In genomic region chr7:90349014-90349413, GRCm38 (mm10) we compare ENCODE assay signal across 19 mouse cellular contexts. TPM values are rescaled to one million over a fixed set of nuclear protein-coding genes. Genes with fewer than 3 reads are reported as not detected.
A peak's percentile ranks its signal among the peaks of the same experiment; 100 is the strongest.
DNase-seq lines count a peak whose midpoint lies in the region.
"Had no signal": no experiment of that assay in that cellular context is flagged by ENCODE, and none has a peak within 500 bp of the region (broad histone marks: within the 10 kb centered on the region; RNA-seq: fewer than 3 reads in every experiment).

No protein-coding gene starts in this region.

- no peaks in the 10 kb centered on the region for H3K27me3 ChIP-seq in heart, embryonic 10.5 days (ENCODE audit: insufficient read depth, poor library complexity, severe bottlenecking)
- H3K27me3 ChIP-seq: heart, embryonic 15.5 days; hindbrain, embryonic 13.5 days; neural tube, embryonic 12.5 days had no signal

- 24% methylated on average over 5 of the region's 5 CpGs for WGBS in heart, embryonic 10.5 days

- no peak overlapping the region for H3K4me3 ChIP-seq in heart, embryonic 10.5 days
- H3K4me3 ChIP-seq: heart, embryonic 15.5 days; hindbrain, embryonic 13.5 days; neural tube, embryonic 12.5 days had no signal

- H3K9me3 ChIP-seq in heart, embryonic 10.5 days: no peaks in the 10 kb centered on the region
- H3K9me3 ChIP-seq: heart, embryonic 15.5 days; hindbrain, embryonic 13.5 days; neural tube, embryonic 12.5 days had no signal

- H3K4me1 ChIP-seq in heart, embryonic 10.5 days: peaks cover 16% of the 10 kb centered on the region; the same call in 1 of the 2 replicates
- H3K4me1 ChIP-seq: hindbrain, embryonic 13.5 days; neural tube, embryonic 12.5 days had no signal

- H3K36me3 ChIP-seq in heart, embryonic 10.5 days: no peaks in the 10 kb centered on the region
- H3K36me3 ChIP-seq: heart, embryonic 15.5 days; hindbrain, embryonic 13.5 days; neural tube, embryonic 12.5 days had no signal

- H3K27ac ChIP-seq in heart, embryonic 10.5 days: 0 out of 2 replicates have a peak overlapping the region, but pooled peaks have one; percentile 13
- H3K27ac ChIP-seq: heart, embryonic 15.5 days; hindbrain, embryonic 13.5 days; neural tube, embryonic 12.5 days had no signal

- DNase-seq in heart, embryonic 10.5 days (ENCODE audit: low spot score): no peak
- no peak for DNase-seq in heart, postnatal 25 days (ENCODE audit: low spot score)
- DNase-seq in right cerebral cortex, adult 2 months (ENCODE audit: low spot score in 2 of 2): peak; percentile 36 to 67
- no peak for DNase-seq in right cerebral cortex, postnatal 14 days
- peak; percentile 48 to 75 for DNase-seq in left cerebral cortex, postnatal 14 days (ENCODE audit: low spot score in 2 of 2)
- DNase-seq in kidney, postnatal 14 days: no peak
- DNase-seq in ovary, postnatal 36 days (ENCODE audit: low spot score): no peak
- no peak for DNase-seq in liver
- DNase-seq: adrenal gland, postnatal 36 days; cerebellum, postnatal 10 days; gastrocnemius, postnatal 36 days; kidney, adult 18-20 months; kidney, postnatal 10 days; liver, postnatal 0 days; lung, postnatal 14 days; thymus, adult 2 months had no signal

- intact Hi-C loops in heart, postnatal 25 days (cut with DNase I): no loop called here
- intact Hi-C loops in left cerebral cortex, postnatal 14 days (cut with DNase I): loop anchor here (5.0 kb wide), 1 partner anchor 38 kb away; no protein-coding TSS in a partner anchor

RNA-seq across cellular contexts. Expression of gene Sytl2, which starts 47.0 kb away (rescaled TPM):
- 3.2 and 3.4 TPM in 2 replicates for polyA plus RNA-seq in heart, embryonic 10.5 days (2016; fragmentation: Nextera tagmentation; extraction: Ambion mirVana)
- total RNA-seq in heart, postnatal 25 days (2021): 1 to 10 TPM; 2.5 to 3.2 TPM
- total RNA-seq in left cerebral cortex, postnatal 14 days (2021): 10 to 100 TPM; 76.9 to 77.1 TPM

Comparison
In these comparisons a context has a peak if more than half of its experiments do, and no peak if none do; other contexts are left out.
1. DNase-seq: peak in right cerebral cortex, adult 2 months (2 of 2) and left cerebral cortex, postnatal 14 days (2 of 2); none in heart, embryonic 10.5 days (single experiment), heart, postnatal 25 days (single experiment), right cerebral cortex, postnatal 14 days (single experiment), kidney, postnatal 14 days (single experiment), ovary, postnatal 36 days (single experiment) and liver (single experiment).
2. RNA of gene Sytl2, which starts 47.0 kb away (total RNA-seq): 76.9 to 77.1 TPM in left cerebral cortex, postnatal 14 days; 2.5 to 3.2 TPM in heart, postnatal 25 days; every median in the first group is over 10 times any median in the second.